Mouse (Mus musculus) lung, embryonic 14.5 days (tissue): ENCODE results near the gene Bricd5. TPM values are rescaled to one million over a fixed set of nuclear protein-coding genes. Genes with fewer than 3 reads are reported as not detected.

Experiments used
- ATAC-seq: fragments of 200-750 bp; cut with Nextera tagmentation; 2 replicates; pipeline ENCODE4 v1.8.0; 2017; ENCODE audit warnings: mild to moderate bottlenecking, moderate TSS enrichment, moderate library complexity; ENCODE audit not compliant: insufficient read depth
- DNase-seq: peaks from one replicate; pipeline ENCODE4 v3.0.0-alpha.2; 2015
- H3K27ac ChIP-seq: fragments of 300-500 bp; sonication (generic); 2 replicates; pipeline ENCODE4 v1.5.1; 2014; ENCODE audit warnings: low read depth, mild to moderate bottlenecking, moderate library complexity
- H3K27me3 ChIP-seq: fragments of 300-500 bp; sonication (generic); 2 replicates; pipeline ENCODE4 v1.6.1; 2014; ENCODE audit warnings: low read length, control low read depth; ENCODE audit not compliant: insufficient read depth
- H3K36me3 ChIP-seq: fragments of 300-500 bp; sonication (generic); 2 replicates; pipeline ENCODE4 v1.6.1; 2014; ENCODE audit warnings: control low read depth; ENCODE audit not compliant: insufficient read depth
- H3K4me1 ChIP-seq: fragments of 300-500 bp; sonication (generic); 2 replicates; pipeline ENCODE4 v1.6.1; 2014; ENCODE audit warnings: antibody characterized with exemption, control low read depth; ENCODE audit not compliant: insufficient read depth
- H3K4me2 ChIP-seq: fragments of 300-500 bp; sonication (generic); 2 replicates; pipeline ENCODE4 v1.6.1; 2014; ENCODE audit warnings: mild to moderate bottlenecking
- H3K4me3 ChIP-seq: fragments of 300-500 bp; sonication (generic); 2 replicates; pipeline ENCODE4 v1.5.1; 2014; ENCODE audit warnings: low read depth, low read length
- H3K9ac ChIP-seq: fragments of 300-500 bp; sonication (generic); 2 replicates; pipeline ENCODE4 v1.6.1; 2014
- H3K9me3 ChIP-seq: fragments of 300-500 bp; sonication (generic); 2 replicates; pipeline ENCODE4 v1.6.1; 2016; ENCODE audit warnings: low read depth, low read length, control low read depth
- CTCF ChIP-seq: IDR thresholded peaks from 2 replicates; pipeline ENCODE4 v1.5.1; 2016; ENCODE audit warnings: antibody characterized with exemption, low read depth
- WGBS: fragments of 180-500 bp; shearing (Covaris S2); extraction: QIAGEN DNeasy Blood & Tissue Kit; methylation state at CpG from one replicate; pipeline ENCODE4 v1.1.7; 2014; 5-methylcytosine and 5-hydroxymethylcytosine counted together
- polyA plus RNA-seq: library from polyadenylated mRNA; unstranded; fragments of >200 nt; fragmentation: Nextera tagmentation; extraction: Ambion mirVana; gene quantifications from 2 replicates; pipeline ENCODE4 v1.2.1, GENCODE M21; 2014

Bricd5 gene
- polyA plus RNA-seq, 1 experiment from 2014 or later = 0.37 TPM

DNA sequence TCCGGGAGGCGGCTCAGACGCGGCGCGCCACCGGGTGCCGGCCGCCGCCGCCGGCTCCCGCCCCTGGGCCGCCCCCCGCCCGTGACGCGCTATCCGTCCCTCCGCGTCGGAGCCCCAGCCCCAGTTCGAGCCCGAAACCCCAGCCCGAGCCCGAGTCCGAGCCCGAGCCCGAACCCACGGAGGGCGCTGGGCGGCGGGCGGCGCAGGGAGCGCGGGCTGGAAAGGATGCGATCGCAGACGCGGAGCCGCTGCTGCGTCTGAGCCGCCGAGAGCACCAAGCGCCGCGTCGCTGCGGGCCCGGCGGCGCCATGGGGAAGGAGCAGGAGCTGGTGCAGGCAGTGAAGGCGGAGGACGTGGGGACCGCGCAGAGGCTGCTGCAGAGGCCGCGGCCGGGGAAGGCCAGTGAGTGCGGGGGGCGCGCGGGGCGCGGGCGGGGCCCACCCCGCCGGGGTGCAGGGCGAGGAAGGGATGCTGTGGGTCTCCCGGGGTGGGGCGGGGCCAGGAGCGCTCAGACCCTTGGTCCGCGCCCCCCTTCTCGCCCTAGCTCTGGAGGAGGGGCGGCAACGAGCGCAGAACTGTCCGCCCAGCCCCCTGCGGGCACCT, 15.1 kb downstream of the Bricd5 start:
- peak overlapping the region; percentile 65 for H3K9ac ChIP-seq
- H3K27me3 ChIP-seq = peaks cover 32% of the 10 kb centered on the region
- no peaks in the 10 kb centered on the region for H3K9me3 ChIP-seq
- DNase-seq (peak; percentile 62), ATAC-seq (peak; percentile 64)
- H3K36me3 ChIP-seq = no peaks in the 10 kb centered on the region
- WGBS = under 1% methylated on average over 60 of the region's 81 CpGs
- peak overlapping the region; percentile 100 for H3K4me2 ChIP-seq
- no peak for TF ChIP-seq CTCF
- H3K4me3 ChIP-seq = peak overlapping the region; percentile 61
- 0 out of 2 replicates have a peak, but pooled peaks cover 4% of the 10 kb centered on the region for H3K4me1 ChIP-seq
- H3K27ac ChIP-seq = no peak overlapping the region

DNA sequence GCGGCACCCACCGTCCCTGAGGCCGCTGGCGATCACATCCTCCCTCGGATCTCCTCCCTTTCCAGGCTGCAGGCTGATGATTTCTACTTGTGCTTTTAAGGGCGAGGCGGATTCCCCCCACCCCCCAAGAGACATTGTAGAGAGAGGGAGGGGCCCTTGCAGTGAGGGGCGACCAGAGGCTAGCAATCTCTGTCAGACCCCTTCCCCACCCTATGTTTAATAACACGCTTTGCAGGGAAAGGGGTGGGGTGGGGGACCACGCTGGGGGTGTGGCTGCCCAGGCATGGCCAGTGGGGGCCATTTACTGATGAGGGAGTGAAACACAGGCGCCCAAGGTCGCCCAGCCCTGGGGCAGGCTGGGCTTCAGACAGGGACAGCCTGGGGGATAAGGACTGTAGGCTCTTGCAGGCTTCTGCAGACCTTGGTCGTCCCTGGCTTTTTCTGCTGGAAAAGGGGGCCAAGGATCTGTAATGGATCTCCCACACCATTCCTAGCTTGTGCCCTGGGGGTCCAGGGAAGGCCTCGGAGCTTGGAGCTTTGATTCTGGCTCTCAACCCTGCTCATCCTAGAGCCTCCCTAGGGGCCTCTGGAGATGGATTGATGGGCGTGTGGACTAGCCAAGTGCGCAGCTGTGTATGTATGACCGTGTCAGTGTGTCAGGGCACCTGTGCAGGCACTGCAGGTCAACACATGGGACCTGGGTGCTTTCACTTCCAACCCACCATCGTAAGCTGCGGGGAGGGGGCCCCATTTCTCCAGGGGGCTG, 15.8 kb downstream of the Bricd5 start:
- Histone ChIP-seq H3K9me3 (no peaks in the 10 kb centered on the region), H3K4me1 (0 out of 2 replicates have a peak, but pooled peaks cover 4% of the 10 kb centered on the region), H3K4me3 (peak overlapping the region; percentile 61), H3K27me3 (peaks cover 32% of the 10 kb centered on the region), H3K4me2 (peak overlapping the region; percentile 100), H3K27ac (no peak overlapping the region), H3K9ac (peak overlapping the region; percentile 65), H3K36me3 (no peaks in the 10 kb centered on the region)
- no peak for TF ChIP-seq CTCF
- peak; percentile 40; the same call in 1 of the 2 replicates for ATAC-seq
- WGBS = 19% methylated on average over 19 of the region's 19 CpGs
- no peak for DNase-seq

DNA sequence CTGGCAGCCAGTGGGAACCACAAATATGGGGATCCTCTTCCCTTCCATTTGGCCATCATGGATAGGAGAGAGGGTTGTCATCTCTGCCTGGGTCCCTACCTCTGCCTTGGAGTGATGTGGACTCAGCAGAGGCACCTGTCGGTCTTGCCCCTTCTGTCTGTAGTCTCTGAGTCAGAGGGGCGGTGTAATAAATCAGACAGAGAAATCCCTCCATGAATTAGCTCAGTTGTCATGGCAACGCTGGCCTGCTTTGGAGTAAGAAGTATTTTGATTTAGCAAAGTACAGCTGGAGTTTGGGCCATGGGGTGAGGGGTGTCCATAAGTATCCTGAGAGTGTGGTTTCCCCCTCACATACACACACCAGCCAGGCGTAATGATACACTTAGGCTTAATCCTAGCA, 16.7 kb downstream of the Bricd5 start:
- no peak for TF ChIP-seq CTCF

DNA sequence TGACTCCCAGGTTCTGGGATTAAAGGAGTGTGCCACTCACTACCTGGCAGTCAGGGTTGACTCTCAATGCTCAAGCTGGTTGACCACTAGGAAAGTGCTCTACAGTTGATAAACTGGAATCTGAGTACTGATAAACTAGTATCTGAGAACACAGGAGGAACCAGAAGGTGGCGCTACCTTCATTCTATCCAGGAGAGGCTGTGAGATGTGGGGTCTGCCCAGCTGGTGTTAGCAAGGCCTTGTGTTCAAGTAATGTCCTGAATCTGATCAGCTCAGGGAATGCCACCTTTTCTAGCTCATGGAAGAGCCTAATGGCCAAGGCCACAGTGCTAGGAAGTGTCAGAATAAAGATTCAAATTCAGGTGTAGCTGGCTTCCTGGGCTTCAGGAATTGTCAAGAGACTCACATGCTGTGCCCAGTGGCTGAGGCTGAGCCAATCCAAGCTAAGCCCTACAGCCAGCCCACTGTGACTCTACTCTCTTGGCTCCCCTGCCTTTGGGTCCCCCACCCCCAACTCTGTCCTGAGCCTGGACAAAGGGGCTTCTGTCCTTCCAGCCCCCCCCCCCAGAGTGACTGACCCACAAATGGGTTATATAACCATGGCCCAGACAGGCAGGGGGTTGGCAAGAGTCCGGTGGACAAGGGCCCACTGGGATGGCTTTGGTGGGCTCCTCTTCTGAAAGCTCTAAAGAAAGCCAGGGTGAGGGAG, 21.1 kb downstream of the Bricd5 start:
- Histone ChIP-seq H3K36me3 (no peaks in the 10 kb centered on the region), H3K4me2 (no peak overlapping the region), H3K4me3 (no peak overlapping the region), H3K9ac (no peak overlapping the region), H3K27ac (no peak overlapping the region), H3K4me1 (no peaks in the 10 kb centered on the region), H3K27me3 (peaks cover 5% of the 10 kb centered on the region), H3K9me3 (no peaks in the 10 kb centered on the region)
- DNase-seq (peak; percentile 79), ATAC-seq (no peak)
- 37% methylated on average over 2 of the region's 2 CpGs for WGBS
- peak; percentile 70 for TF ChIP-seq CTCF

More for the DNA sequence above, 16.7 kb downstream of the Bricd5 start:
- H3K4me3 ChIP-seq = no peak overlapping the region
- H3K4me2 ChIP-seq = no peak overlapping the region
- no peak overlapping the region for H3K27ac ChIP-seq
- 67% methylated on average over 4 of the region's 4 CpGs for WGBS
- ATAC-seq = no peak
- H3K9me3 ChIP-seq = no peaks in the 10 kb centered on the region
- H3K36me3 ChIP-seq = no peaks in the 10 kb centered on the region
- H3K27me3 ChIP-seq = peaks cover 32% of the 10 kb centered on the region
- DNase-seq = peak; percentile 57
- no peak overlapping the region for H3K9ac ChIP-seq
- H3K4me1 ChIP-seq = 0 out of 2 replicates have a peak, but pooled peaks cover 3% of the 10 kb centered on the region

DNA sequence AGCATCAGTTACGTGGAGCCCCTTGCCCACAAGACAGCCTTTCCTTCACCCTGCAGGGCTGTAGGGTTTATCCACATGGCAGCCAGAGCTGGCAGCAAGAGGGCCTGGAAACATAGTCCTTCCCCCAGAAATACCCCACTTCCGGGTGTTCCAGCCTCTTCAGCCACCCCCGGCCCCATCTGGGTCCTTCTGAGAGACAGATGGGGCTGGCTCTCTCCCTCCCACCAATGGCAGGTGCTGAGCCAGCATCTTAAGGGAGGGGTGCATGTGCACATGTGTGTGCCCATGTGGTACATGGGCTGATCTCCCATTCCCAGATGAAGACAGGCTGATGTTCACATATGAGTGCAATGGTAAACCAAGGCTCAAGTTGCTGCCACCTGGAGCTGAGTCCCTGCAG, 21.8 kb downstream of the Bricd5 start:
- no peak for TF ChIP-seq CTCF
- H3K4me3 ChIP-seq = no peak overlapping the region
- 72% methylated on average over 3 of the region's 3 CpGs for WGBS
- no peak overlapping the region for H3K27ac ChIP-seq
- no peaks in the 10 kb centered on the region for H3K36me3 ChIP-seq
- DNase-seq = no peak
- no peaks in the 10 kb centered on the region for H3K27me3 ChIP-seq
- H3K9ac ChIP-seq = no peak overlapping the region; the same call in 1 of the 2 replicates
- ATAC-seq = no peak
- no peaks in the 10 kb centered on the region for H3K9me3 ChIP-seq
- no peaks in the 10 kb centered on the region for H3K4me1 ChIP-seq
- no peak overlapping the region for H3K4me2 ChIP-seq

DNA sequence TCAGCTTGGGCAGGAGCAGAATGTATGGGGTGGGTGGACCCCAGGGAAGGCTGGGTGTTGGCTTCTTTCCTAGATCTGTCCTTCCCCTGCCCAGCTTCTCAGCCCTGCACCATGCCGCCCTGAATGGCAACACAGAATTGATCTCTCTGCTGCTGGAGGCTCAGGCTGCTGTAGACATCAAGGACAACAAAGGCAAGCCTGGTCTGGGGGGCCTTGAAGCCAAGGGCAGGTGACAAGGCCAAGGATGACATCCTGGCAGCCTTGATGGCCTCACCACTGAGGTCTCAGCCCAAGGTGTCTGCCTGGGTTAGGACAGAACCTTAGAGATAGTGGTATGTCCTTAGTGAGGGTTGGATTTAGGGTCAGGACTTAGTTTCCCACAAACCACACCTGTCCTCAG, 22.3 kb downstream of the Bricd5 start:
- no peaks in the 10 kb centered on the region for H3K36me3 ChIP-seq
- DNase-seq (no peak), ATAC-seq (no peak)
- WGBS = 64% methylated on average over 1 of the region's 1 CpGs
- H3K4me2 ChIP-seq = no peak overlapping the region
- no peak overlapping the region for H3K4me3 ChIP-seq
- H3K9ac ChIP-seq = no peak overlapping the region
- no peaks in the 10 kb centered on the region for H3K4me1 ChIP-seq
- no peak overlapping the region for H3K27ac ChIP-seq
- H3K27me3 ChIP-seq = no peaks in the 10 kb centered on the region
- no peaks in the 10 kb centered on the region for H3K9me3 ChIP-seq
- TF ChIP-seq CTCF = no peak

DNA sequence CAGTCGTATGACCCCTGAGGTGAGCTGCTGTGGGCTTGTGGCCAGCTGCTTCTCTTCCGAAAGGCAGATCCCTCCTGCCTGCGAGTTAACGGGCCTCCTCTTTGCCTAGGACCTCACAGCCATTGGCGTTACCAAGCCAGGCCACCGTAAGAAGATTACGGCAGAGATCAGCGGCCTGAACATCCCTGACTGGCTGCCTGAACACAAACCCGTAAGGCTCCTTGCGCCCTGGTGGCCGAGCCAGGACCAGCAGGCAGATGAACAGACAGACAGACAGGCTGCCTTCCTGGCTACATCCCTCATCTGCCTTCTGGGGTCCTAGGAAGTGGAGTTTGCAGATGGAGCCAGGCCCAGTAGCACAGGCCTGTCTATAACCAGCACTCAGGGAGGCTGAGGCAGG, 28.5 kb downstream of the Bricd5 start:
- Histone ChIP-seq H3K36me3 (no peaks in the 10 kb centered on the region), H3K4me3 (no peak overlapping the region), H3K27ac (no peak overlapping the region), H3K9me3 (no peaks in the 10 kb centered on the region), H3K27me3 (no peaks in the 10 kb centered on the region; the same call in 1 of the 2 replicates), H3K4me1 (no peaks in the 10 kb centered on the region), H3K4me2 (no peak overlapping the region), H3K9ac (no peak overlapping the region)
- DNase-seq = no peak
- peak; percentile 50 for TF ChIP-seq CTCF
- 37% methylated on average over 11 of the region's 11 CpGs for WGBS
- no peak for ATAC-seq
